Mouse (Mus musculus) liver, embryonic 16.5 days (tissue): ENCODE data around the gene Cacnb4. TPM values are rescaled to one million over a fixed set of nuclear protein-coding genes. Genes with fewer than 3 reads are reported as not detected.

Experiments used
- ATAC-seq: fragments of 200-750 bp; cut with Nextera tagmentation; 2 replicates; pipeline ENCODE4 v1.8.0; 2017; ENCODE audit warnings: low read depth, mild to moderate bottlenecking, moderate number of reproducible peaks, moderate library complexity
- H3K27ac ChIP-seq: fragments of 300-500 bp; sonication (generic); 2 replicates; pipeline ENCODE4 v1.5.1; 2014; ENCODE audit warnings: mild to moderate bottlenecking, low read length
- H3K27me3 ChIP-seq: fragments of 300-500 bp; sonication (generic); 2 replicates; pipeline ENCODE4 v1.6.1; 2014; ENCODE audit warnings: low read depth, low read length, mixed read lengths; ENCODE audit not compliant: control insufficient read depth, insufficient read depth
- H3K36me3 ChIP-seq: fragments of 300-500 bp; sonication (generic); 2 replicates; pipeline ENCODE4 v1.6.1; 2014; ENCODE audit warnings: mild to moderate bottlenecking; ENCODE audit not compliant: control insufficient read depth, insufficient read depth
- H3K4me1 ChIP-seq: fragments of 300-500 bp; sonication (generic); 2 replicates; pipeline ENCODE4 v1.6.1; 2014; ENCODE audit warnings: low read depth, low read length, mixed read lengths; ENCODE audit not compliant: control insufficient read depth
- H3K4me2 ChIP-seq: fragments of 300-500 bp; sonication (generic); 2 replicates; pipeline ENCODE4 v1.6.1; 2014; ENCODE audit warnings: low read depth, low read length, mixed read lengths
- H3K4me3 ChIP-seq: fragments of 300-500 bp; sonication (generic); 2 replicates; pipeline ENCODE4 v1.5.1; 2014; ENCODE audit warnings: low read depth, mild to moderate bottlenecking, low read length
- H3K9ac ChIP-seq: fragments of 300-500 bp; sonication (generic); 2 replicates; pipeline ENCODE4 v1.6.1; 2014; ENCODE audit warnings: low read depth, low read length
- H3K9me3 ChIP-seq: fragments of 300-500 bp; sonication (generic); replicated peaks from 2 replicates; pipeline ENCODE4 v1.6.1; 2016; ENCODE audit warnings: low read length; ENCODE audit not compliant: control insufficient read depth
- WGBS: fragments of 180-500 bp; shearing (Covaris S2); extraction: QIAGEN DNeasy Blood & Tissue Kit; methylation state at CpG from one replicate; pipeline ENCODE4 v1.1.7; 2014; ENCODE audit not compliant: insufficient replicate concordance; 5-methylcytosine and 5-hydroxymethylcytosine counted together
- polyA plus RNA-seq: library from polyadenylated mRNA; unstranded; fragments of >200 nt; fragmentation: Nextera tagmentation; extraction: Ambion mirVana; gene quantifications from 2 replicates; pipeline ENCODE4 v1.2.1, GENCODE M21; 2015

The Cacnb4 gene
- polyA plus RNA-seq, 1 experiment from 2014 or later: 0.12 TPM

DNA sequence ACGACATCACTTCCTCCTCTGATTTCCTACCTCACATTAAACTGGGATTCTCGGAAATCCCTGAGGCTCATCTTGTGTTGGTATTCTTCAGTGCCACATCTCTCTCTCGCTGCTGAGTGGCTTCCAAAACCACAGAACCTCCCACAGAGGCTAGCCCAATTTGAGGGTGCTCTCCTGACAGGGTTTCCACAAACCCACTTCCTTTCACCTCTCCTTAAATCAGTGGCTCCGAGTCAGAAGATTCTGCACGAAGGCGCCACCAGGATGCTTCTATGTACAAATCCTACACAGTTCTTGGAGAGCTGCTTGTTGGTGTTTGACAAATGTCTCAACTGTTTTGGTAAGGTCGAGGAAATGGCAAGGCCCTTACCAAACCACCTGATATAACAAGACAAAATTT lies 115.5 kb downstream of the Cacnb4 start:
- Histone ChIP-seq H3K9me3 (no peaks in the 10 kb centered on the region), H3K4me2 (no peak overlapping the region), H3K9ac (no peak overlapping the region), H3K27ac (no peak overlapping the region), H3K4me3 (no peak overlapping the region), H3K36me3 (no peaks in the 10 kb centered on the region), H3K27me3 (no peaks in the 10 kb centered on the region), H3K4me1 (peaks cover 4% of the 10 kb centered on the region)
- WGBS: 44% methylated on average over 7 of the region's 7 CpGs
- ATAC-seq: no peak

DNA sequence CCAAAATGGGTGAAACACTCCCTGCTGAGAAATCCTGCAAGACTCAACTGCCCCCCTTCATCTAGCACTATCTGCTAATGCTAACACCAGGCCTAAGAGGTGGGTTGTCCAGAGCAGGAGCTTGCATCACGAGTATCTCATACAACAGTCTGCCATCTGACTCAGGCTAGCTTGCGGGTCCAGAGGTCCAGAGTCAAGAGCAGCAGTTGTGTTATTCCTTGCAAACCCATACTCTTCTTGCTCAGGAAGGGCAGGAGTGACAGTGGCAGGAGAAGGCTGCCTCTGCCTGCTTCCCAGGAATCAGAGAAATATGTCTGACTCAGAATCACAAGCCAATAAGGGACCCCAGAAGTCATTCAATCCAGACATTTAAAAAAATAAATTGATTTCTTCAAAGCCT lies 116.4 kb downstream of the Cacnb4 start:
- Histone ChIP-seq H3K9me3 (no peaks in the 10 kb centered on the region), H3K4me3 (no peak overlapping the region), H3K4me2 (no peak overlapping the region), H3K27me3 (no peaks in the 10 kb centered on the region), H3K36me3 (no peaks in the 10 kb centered on the region), H3K4me1 (peaks cover 4% of the 10 kb centered on the region), H3K9ac (no peak overlapping the region), H3K27ac (no peak overlapping the region)
- WGBS: 40% methylated on average over 2 of the region's 2 CpGs
- no peak for ATAC-seq

DNA sequence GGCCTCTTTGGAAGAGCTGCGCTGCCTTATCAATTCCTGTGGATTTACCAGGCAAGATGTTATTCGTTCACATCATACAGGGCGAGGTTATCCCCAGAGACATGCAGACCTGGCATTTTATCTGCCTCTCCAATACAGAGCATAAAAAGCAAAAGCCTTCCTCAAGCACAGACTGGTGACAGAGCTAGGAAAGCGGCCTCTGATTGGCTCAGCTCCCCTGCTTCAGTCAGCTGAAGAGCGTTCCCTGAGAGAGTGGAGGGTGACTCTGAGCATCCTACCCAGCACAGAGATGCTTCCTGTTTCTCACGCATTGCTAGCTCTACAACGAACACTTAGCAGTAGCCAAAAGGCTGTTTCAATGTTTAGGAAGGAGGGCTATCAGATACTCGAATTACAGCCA lies 118.2 kb downstream of the Cacnb4 start:
- WGBS: 25% methylated on average over 8 of the region's 8 CpGs
- Histone ChIP-seq H3K4me2 (no peak overlapping the region), H3K4me1 (peaks cover 4% of the 10 kb centered on the region), H3K9ac (no peak overlapping the region), H3K36me3 (no peaks in the 10 kb centered on the region), H3K4me3 (no peak overlapping the region), H3K27ac (no peak overlapping the region), H3K27me3 (no peaks in the 10 kb centered on the region), H3K9me3 (no peaks in the 10 kb centered on the region)
- no peak; the same call in 1 of the 2 replicates for ATAC-seq

DNA sequence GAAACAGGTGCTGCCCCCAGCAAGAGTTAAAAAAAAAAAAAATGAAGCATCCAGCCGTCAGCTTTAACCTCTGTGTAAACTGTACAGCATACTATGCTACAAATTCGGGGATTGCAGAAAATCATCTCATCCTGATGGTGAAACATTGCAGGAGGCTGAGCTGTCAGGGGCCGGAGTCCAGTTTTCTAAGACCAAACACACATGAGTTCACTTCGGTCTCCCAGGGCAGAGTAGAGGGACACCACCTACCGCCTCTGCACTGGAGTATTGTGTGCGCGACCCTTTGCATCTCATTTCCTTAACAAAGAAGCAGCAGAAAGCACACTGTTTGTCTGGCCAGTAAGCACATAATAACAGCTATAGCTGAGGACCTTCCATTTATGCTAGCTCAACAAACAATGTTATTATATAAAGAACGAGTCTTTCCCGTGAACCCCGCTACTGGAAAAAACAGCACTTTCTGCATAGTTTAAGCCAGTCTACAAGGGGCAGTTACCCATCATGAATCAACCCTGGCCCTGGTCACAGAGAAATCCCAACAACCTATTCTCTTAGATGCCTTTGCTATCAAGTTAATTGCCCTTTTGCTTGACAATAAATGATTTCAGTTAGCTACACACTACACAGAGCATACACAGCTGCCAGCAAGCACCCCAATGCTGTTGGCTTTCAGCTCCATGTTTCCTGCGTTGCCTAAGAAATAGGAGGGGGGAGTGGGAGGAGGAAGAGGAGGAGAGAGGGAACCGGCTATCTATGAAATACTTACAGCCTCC lies 118.9 kb downstream of the Cacnb4 start:
- Histone ChIP-seq H3K27me3 (no peaks in the 10 kb centered on the region), H3K27ac (no peak overlapping the region), H3K4me1 (peaks cover 4% of the 10 kb centered on the region), H3K4me2 (no peak overlapping the region), H3K36me3 (no peaks in the 10 kb centered on the region), H3K4me3 (no peak overlapping the region), H3K9ac (no peak overlapping the region), H3K9me3 (no peaks in the 10 kb centered on the region)
- 60% methylated on average over 12 of the region's 12 CpGs for WGBS
- ATAC-seq: peak; percentile 87

DNA sequence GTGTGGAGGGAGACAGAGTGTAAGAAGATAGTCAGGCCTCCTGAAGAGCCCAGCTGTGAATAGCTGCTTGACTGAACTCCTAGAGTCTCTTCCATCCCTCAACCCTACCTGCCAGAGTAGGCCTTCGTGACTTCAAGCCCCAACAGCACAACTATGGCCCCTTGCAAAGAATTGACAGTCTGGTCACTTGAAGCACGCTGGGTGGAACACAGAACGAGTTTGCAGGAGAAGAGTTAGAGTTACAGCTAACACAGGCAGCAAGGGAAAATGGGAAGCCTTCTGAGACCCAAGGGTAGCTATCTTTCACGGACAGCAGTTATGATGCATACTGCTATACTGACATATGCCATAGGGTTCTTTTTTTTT lies 119.7 kb downstream of the Cacnb4 start:
- WGBS: 73% methylated on average over 4 of the region's 4 CpGs
- peaks cover 4% of the 10 kb centered on the region for H3K4me1 ChIP-seq
- H3K4me2 ChIP-seq: no peak overlapping the region
- ATAC-seq: no peak
- H3K27me3 ChIP-seq: no peaks in the 10 kb centered on the region
- no peak overlapping the region for H3K9ac ChIP-seq
- H3K4me3 ChIP-seq: no peak overlapping the region
- no peaks in the 10 kb centered on the region for H3K36me3 ChIP-seq
- H3K9me3 ChIP-seq: no peaks in the 10 kb centered on the region
- H3K27ac ChIP-seq: no peak overlapping the region

DNA sequence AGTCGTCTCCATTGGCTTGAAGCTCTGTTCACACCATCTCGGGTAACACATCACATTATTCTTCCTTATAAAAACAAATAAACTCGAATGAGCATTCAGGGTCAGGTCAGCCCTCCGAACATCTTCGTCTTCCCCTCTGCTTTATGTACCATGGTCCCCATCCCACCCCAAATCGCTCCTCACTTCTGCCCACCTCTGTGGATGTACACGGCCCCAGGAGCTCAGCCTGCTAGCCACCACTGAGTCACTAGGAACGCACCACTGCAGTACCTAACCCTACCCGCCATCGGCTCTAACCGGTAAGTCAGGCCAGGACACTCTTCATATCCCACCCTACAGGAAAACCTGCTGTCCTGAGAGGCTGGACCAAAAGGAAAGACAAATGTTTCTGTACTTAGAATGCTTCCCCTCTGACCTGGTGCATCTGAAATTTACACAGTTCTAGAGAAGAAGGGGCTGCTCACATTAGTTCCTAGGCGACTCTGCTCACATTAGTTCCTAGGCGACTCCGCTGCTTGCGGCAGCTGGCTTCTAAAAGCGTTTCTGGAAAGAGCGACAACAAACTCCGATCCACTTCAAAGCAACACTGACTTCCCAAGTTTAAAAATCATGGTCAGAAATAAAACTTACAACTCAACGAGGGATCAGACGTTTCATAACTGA lies 120.2 kb downstream of the Cacnb4 start:
- no peak overlapping the region for H3K27ac ChIP-seq
- H3K9ac ChIP-seq: no peak overlapping the region
- 75% methylated on average over 20 of the region's 20 CpGs for WGBS
- H3K4me1 ChIP-seq: peaks cover 4% of the 10 kb centered on the region
- H3K9me3 ChIP-seq: no peaks in the 10 kb centered on the region
- no peak overlapping the region for H3K4me3 ChIP-seq
- H3K27me3 ChIP-seq: no peaks in the 10 kb centered on the region
- H3K4me2 ChIP-seq: no peak overlapping the region
- H3K36me3 ChIP-seq: no peaks in the 10 kb centered on the region
- ATAC-seq: no peak

DNA sequence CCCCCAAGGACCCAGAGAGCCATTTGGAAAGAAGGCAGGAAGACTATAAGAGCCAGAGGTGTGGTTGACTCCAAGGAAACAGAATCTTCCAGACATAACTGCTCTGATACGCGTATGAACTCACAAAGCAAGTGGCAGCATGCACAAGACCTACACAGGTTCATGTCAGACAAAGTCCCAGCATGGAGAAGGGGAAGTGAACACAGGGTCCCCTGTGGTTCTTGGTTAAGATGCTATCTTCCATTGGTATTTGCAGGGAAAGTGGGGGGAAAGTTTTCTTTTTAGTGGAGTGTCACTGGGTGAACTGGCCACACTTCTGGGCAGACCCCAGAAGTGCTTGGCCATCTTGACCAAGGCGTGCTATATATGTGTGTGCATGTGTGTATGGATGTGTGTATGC lies 128.2 kb downstream of the Cacnb4 start:
- Histone ChIP-seq H3K4me2 (no peak overlapping the region), H3K9ac (no peak overlapping the region), H3K4me1 (no peaks in the 10 kb centered on the region), H3K4me3 (no peak overlapping the region), H3K9me3 (no peaks in the 10 kb centered on the region), H3K36me3 (no peaks in the 10 kb centered on the region), H3K27ac (no peak overlapping the region), H3K27me3 (no peaks in the 10 kb centered on the region)
- WGBS: 50% methylated on average over 3 of the region's 3 CpGs
- ATAC-seq: no peak

DNA sequence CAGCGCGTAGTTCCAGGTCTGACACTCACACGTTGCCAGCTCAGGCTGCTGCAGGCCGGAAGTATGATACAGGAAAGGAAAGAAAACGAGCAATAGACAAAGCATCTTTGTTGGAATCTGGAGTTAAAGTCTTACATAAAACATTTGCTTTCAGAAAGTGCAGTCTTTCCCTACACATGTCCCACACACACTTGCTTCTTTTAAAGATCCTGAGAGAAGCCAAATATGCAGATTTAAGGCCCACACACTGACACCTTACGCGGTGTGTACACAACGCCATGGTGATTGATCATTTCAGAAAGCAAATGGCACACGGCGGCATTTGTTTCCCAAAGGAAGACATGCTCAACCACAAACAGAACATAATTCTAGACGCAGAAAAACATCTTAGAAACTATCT lies 129.3 kb downstream of the Cacnb4 start:
- H3K27me3 ChIP-seq: no peaks in the 10 kb centered on the region
- no peak overlapping the region for H3K4me2 ChIP-seq
- no peaks in the 10 kb centered on the region for H3K4me1 ChIP-seq
- no peak for ATAC-seq
- H3K4me3 ChIP-seq: no peak overlapping the region
- no peaks in the 10 kb centered on the region for H3K36me3 ChIP-seq
- no peak overlapping the region for H3K9ac ChIP-seq
- H3K9me3 ChIP-seq: no peaks in the 10 kb centered on the region
- H3K27ac ChIP-seq: no peak overlapping the region
- 77% methylated on average over 11 of the region's 11 CpGs for WGBS

DNA sequence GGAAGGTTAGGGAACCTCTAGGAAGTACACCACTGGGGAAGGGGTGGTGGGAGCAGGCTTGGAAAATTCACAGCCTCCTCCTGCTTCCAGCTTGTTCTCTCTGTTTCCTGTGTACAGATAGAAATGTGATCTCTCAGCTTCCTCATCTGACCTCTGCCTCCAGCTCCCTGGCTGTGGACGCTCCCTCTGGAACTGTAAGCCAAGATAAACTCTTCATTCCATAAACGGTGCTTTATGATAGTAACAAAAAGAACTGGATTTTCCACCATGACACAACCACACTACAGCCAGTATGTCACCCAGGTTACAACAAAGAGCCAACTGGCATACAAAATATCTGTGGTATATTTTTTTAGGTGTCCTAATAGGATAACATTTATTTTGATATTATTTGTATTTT lies 132.1 kb downstream of the Cacnb4 start:
- H3K4me2 ChIP-seq: no peak overlapping the region
- no peaks in the 10 kb centered on the region for H3K36me3 ChIP-seq
- ATAC-seq: no peak
- H3K4me3 ChIP-seq: no peak overlapping the region
- no peak overlapping the region for H3K27ac ChIP-seq
- H3K9me3 ChIP-seq: no peaks in the 10 kb centered on the region
- H3K9ac ChIP-seq: no peak overlapping the region
- WGBS: 69% methylated on average over 2 of the region's 2 CpGs
- no peaks in the 10 kb centered on the region for H3K27me3 ChIP-seq
- H3K4me1 ChIP-seq: no peaks in the 10 kb centered on the region
